Mouse (Mus musculus): ENCODE data around the gene Pafah2. TPM values are rescaled to one million over a fixed set of nuclear protein-coding genes. Genes with fewer than 3 reads are reported as not detected.

The Pafah2 gene
- polyA plus RNA-seq, 1 experiment: not detected

- TF ChIP-seq GATA1 (IDR thresholded peaks at IDR 0.05; ENCODE audit: low read length): no peak
- TF ChIP-seq TAL1 (IDR thresholded peaks at IDR 0.05; ENCODE audit: low read length): no peak
- H3K4me3 ChIP-seq (replicated peaks): no peak overlapping the region
- H3K36me3 ChIP-seq (ENCODE audit: control insufficient read depth): no peaks in the 10 kb centered on the region
- H3K4me1 ChIP-seq (ENCODE audit: control insufficient read depth): no peaks in the 10 kb centered on the region
- H3K9me3 ChIP-seq (ENCODE audit: control insufficient read depth, low read length): no peaks in the 10 kb centered on the region
- H3K27me3 ChIP-seq (ENCODE audit: control insufficient read depth): no peaks in the 10 kb centered on the region; the same call in 1 of the 2 replicates
These were observed 29.0 kb downstream of the Pafah2 start for GRCm38 (mm10) chr4:134425088-134425487.

- TF ChIP-seq TAL1 (IDR thresholded peaks at IDR 0.05; ENCODE audit: low read length) (no peak), GATA1 (IDR thresholded peaks at IDR 0.05; ENCODE audit: low read length) (no peak)
- Histone ChIP-seq H3K4me1 (ENCODE audit: control insufficient read depth) (no peaks in the 10 kb centered on the region), H3K4me3 (replicated peaks) (no peak overlapping the region), H3K27me3 (ENCODE audit: control insufficient read depth) (peaks cover 6% of the 10 kb centered on the region), H3K36me3 (ENCODE audit: control insufficient read depth) (no peaks in the 10 kb centered on the region), H3K9me3 (ENCODE audit: control insufficient read depth, low read length) (no peaks in the 10 kb centered on the region)
These were observed 34.4 kb downstream of the Pafah2 start for GRCm38 (mm10) chr4:134430381-134431004.

DNA sequence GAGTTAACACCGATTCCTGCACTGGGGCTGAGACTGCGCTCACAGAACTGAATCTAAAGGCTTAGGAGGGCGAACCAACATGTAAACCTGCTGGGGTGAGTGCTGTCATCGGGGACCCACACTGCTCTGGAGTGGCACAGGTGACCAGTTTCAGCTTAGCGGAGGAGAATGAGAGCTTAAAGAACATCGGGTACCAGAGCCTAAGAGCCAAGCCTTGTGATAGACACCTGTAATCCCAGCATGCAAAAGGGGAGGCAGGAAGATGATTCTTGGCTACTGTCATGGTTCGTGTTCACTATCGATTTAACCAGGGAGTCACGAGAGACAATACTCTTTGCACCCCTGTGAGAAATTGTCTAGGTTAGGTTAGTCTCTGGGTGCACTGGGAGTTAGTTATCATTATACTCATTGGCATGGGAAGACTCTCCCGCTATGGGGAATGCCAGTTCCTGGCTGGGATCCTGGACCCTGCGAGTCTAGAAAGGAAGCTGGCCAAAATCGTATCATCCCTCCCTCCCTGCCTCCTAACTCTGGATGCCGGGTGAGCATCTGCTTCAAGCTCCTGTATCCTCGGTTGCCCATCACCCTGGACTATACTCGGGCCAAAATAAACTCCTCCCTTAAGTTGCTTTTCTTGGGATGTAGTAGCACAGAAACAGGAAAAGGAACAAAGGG, 36.7 kb downstream of the Pafah2 start:
- no peaks in the 10 kb centered on the region for H3K4me1 ChIP-seq (ENCODE audit: control insufficient read depth)
- peaks cover 12% of the 10 kb centered on the region for H3K27me3 ChIP-seq (ENCODE audit: control insufficient read depth)
- no peak overlapping the region for H3K4me3 ChIP-seq (replicated peaks)
- H3K9me3 ChIP-seq (ENCODE audit: control insufficient read depth, low read length): no peaks in the 10 kb centered on the region
- TF ChIP-seq GATA1 (IDR thresholded peaks at IDR 0.05; ENCODE audit: low read length) (no peak), TAL1 (IDR thresholded peaks at IDR 0.05; ENCODE audit: low read length) (no peak)
- no peaks in the 10 kb centered on the region for H3K36me3 ChIP-seq (ENCODE audit: control insufficient read depth)

GRCm38 (mm10) chr4:134436185-134436584, 40.1 kb downstream of the Pafah2 start:
- Histone ChIP-seq H3K27me3 (ENCODE audit: control insufficient read depth) (peaks cover 9% of the 10 kb centered on the region), H3K36me3 (ENCODE audit: control insufficient read depth) (no peaks in the 10 kb centered on the region), H3K4me3 (replicated peaks) (no peak overlapping the region), H3K9me3 (ENCODE audit: control insufficient read depth, low read length) (no peaks in the 10 kb centered on the region), H3K4me1 (ENCODE audit: control insufficient read depth) (peaks cover 20% of the 10 kb centered on the region)
- no peak for TF ChIP-seq TAL1 (IDR thresholded peaks at IDR 0.05; ENCODE audit: low read length)
- no peak for TF ChIP-seq GATA1 (IDR thresholded peaks at IDR 0.05; ENCODE audit: low read length)

DNA sequence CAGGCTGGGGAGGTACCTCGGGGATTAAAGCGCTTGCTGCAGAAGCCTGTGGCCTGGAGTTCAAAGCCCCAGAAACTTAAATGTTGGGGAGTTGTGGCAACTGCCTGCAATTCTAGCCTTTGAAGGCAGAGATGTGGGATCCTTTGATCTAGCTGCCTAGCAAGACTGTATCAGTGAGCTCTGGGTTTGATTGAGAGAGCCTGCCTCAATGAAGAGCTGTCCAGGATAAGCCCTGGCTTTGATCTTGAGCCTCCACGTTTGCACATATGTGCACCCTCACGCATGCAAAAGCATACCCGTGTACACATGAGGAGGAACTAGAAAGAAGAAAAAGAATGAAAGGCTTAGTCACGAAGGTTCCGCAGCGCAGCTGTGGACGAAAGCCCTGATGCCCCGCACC, 40.5 kb downstream of the Pafah2 start:
- no peaks in the 10 kb centered on the region for H3K36me3 ChIP-seq (ENCODE audit: control insufficient read depth)
- no peak overlapping the region for H3K4me3 ChIP-seq (replicated peaks)
- peaks cover 11% of the 10 kb centered on the region for H3K27me3 ChIP-seq (ENCODE audit: control insufficient read depth)
- peaks cover 20% of the 10 kb centered on the region for H3K4me1 ChIP-seq (ENCODE audit: control insufficient read depth)
- no peak for TF ChIP-seq GATA1 (IDR thresholded peaks at IDR 0.05; ENCODE audit: low read length)
- TF ChIP-seq TAL1 (IDR thresholded peaks at IDR 0.05; ENCODE audit: low read length): no peak
- H3K9me3 ChIP-seq (ENCODE audit: control insufficient read depth, low read length): no peaks in the 10 kb centered on the region

- TF ChIP-seq GATA1 (IDR thresholded peaks at IDR 0.05; ENCODE audit: low read length) (peak; percentile 62), TAL1 (IDR thresholded peaks at IDR 0.05; ENCODE audit: low read length) (peak; percentile 52; the same call in 2 of the 3 replicates)
- Histone ChIP-seq H3K9me3 (ENCODE audit: control insufficient read depth, low read length) (peaks cover 7% of the 10 kb centered on the region), H3K4me1 (ENCODE audit: control insufficient read depth) (peaks cover 20% of the 10 kb centered on the region), H3K27me3 (ENCODE audit: control insufficient read depth) (peaks cover 25% of the 10 kb centered on the region), H3K4me3 (replicated peaks) (no peak overlapping the region), H3K36me3 (ENCODE audit: control insufficient read depth) (no peaks in the 10 kb centered on the region)
These were observed 43.0 kb downstream of the Pafah2 start for GRCm38 (mm10) chr4:134439119-134439518.

- Histone ChIP-seq H3K4me3 (replicated peaks) (no peak overlapping the region), H3K27me3 (ENCODE audit: control insufficient read depth) (peaks cover 25% of the 10 kb centered on the region), H3K36me3 (ENCODE audit: control insufficient read depth) (no peaks in the 10 kb centered on the region), H3K9me3 (ENCODE audit: control insufficient read depth, low read length) (peaks cover 7% of the 10 kb centered on the region), H3K4me1 (ENCODE audit: control insufficient read depth) (peaks cover 20% of the 10 kb centered on the region)
- no peak for TF ChIP-seq GATA1 (IDR thresholded peaks at IDR 0.05; ENCODE audit: low read length)
- TF ChIP-seq TAL1 (IDR thresholded peaks at IDR 0.05; ENCODE audit: low read length): no peak
These were observed 43.8 kb downstream of the Pafah2 start for GRCm38 (mm10) chr4:134439919-134440318.

DNA sequence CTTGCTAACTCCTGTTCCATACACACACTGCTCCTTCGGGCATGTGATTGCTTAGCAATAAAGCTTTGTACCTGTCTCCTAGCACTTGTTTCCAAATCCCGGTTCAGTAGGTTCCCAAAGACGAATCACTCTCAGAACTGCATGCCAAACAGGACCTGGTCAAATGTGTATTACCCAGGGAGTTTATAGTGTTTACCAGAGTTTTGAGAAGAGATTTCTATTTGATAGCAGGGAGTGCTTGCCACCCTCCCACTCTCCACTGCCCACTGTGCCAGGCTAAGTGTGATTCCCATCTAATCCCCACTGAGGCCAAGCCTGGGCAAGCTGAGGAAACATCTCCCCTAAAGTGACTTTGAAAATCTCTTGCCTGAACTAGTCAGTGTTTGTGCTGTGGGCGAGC, 46.1 kb downstream of the Pafah2 start:
- Histone ChIP-seq H3K36me3 (ENCODE audit: control insufficient read depth) (no peaks in the 10 kb centered on the region), H3K27me3 (ENCODE audit: control insufficient read depth) (peaks cover 32% of the 10 kb centered on the region), H3K9me3 (ENCODE audit: control insufficient read depth, low read length) (peaks cover 7% of the 10 kb centered on the region), H3K4me1 (ENCODE audit: control insufficient read depth) (peaks cover 20% of the 10 kb centered on the region), H3K4me3 (replicated peaks) (no peak overlapping the region)
- no peak for TF ChIP-seq TAL1 (IDR thresholded peaks at IDR 0.05; ENCODE audit: low read length)
- TF ChIP-seq GATA1 (IDR thresholded peaks at IDR 0.05; ENCODE audit: low read length): no peak

GRCm38 (mm10) chr4:134443589-134443988, 47.5 kb downstream of the Pafah2 start:
- H3K27me3 ChIP-seq (ENCODE audit: control insufficient read depth): peaks cover 40% of the 10 kb centered on the region
- TF ChIP-seq TAL1 (IDR thresholded peaks at IDR 0.05; ENCODE audit: low read length): no peak
- TF ChIP-seq GATA1 (IDR thresholded peaks at IDR 0.05; ENCODE audit: low read length): no peak
- H3K36me3 ChIP-seq (ENCODE audit: control insufficient read depth): no peaks in the 10 kb centered on the region
- H3K9me3 ChIP-seq (ENCODE audit: control insufficient read depth, low read length): peaks cover 7% of the 10 kb centered on the region
- no peak overlapping the region for H3K4me3 ChIP-seq (replicated peaks)
- H3K4me1 ChIP-seq (ENCODE audit: control insufficient read depth): peaks cover 20% of the 10 kb centered on the region

Measured in erythroblast, embryonic 14.5 days (primary cell).